Comparison of ENCODE assay signal across 8 mouse cellular contexts in the genomic region with DNA sequence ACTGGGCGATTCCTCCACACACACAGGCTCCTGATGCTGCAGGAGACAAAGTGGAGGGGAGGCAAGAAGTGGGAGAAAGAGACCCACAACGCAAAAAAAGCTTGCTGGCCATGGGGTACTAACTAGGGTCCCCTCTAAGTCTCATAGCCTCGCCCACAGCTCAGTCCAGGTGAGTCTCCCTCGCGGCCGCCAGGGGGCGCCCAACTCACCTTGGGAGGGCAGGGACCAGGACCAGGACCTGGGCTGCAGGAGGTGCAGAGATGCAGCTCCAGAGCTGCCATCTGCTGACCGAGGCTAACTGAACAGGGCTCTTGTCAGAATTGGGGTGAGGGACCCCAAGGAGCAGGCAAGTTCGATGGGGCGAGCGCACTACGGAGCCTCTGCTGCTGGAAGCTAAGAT. TPM values are rescaled to one million over a fixed set of nuclear protein-coding genes. Genes with fewer than 3 reads are reported as not detected.
DNase-seq lines count a peak whose midpoint lies in the region; ATAC-seq and TF ChIP-seq lines count a peak whose summit lies in the region.

No protein-coding gene starts in this region.

- intact Hi-C loops in gastrocnemius, adult 2 months (cut with DNase I): loop anchor here (1.0 kb wide), 1 partner anchor 88 kb away; no protein-coding TSS in a partner anchor

- H3K9ac ChIP-seq in kidney, embryonic 15.5 days: no peak overlapping the region
- H3K9ac ChIP-seq in lung, embryonic 16.5 days (ENCODE audit: low read length): no peak overlapping the region

- H3K4me1 ChIP-seq in kidney, embryonic 15.5 days: peaks cover 4% of the 10 kb centered on the region; the same call in 1 of the 2 replicates
- H3K4me1 ChIP-seq in lung, embryonic 16.5 days (replicated peaks; ENCODE audit: control insufficient read depth, insufficient read depth, low read length): no peaks in the 10 kb centered on the region

- 13% methylated on average over 12 of the region's 12 CpGs for WGBS in kidney, embryonic 15.5 days
- 11% methylated on average over 12 of the region's 12 CpGs for WGBS in lung, embryonic 16.5 days

- no peaks in the 10 kb centered on the region for H3K36me3 ChIP-seq in kidney, embryonic 15.5 days
- no peaks in the 10 kb centered on the region for H3K36me3 ChIP-seq in lung, embryonic 16.5 days (ENCODE audit: control insufficient read depth, insufficient read depth, low read length)

- TF ChIP-seq CTCF in gastrocnemius, adult 2 months (IDR thresholded peaks at IDR 0.05): peak; percentile 85

- no peak overlapping the region for H3K27ac ChIP-seq in gastrocnemius, adult 2 months
- no peak overlapping the region for H3K27ac ChIP-seq in kidney, embryonic 15.5 days
- no peak overlapping the region for H3K27ac ChIP-seq in lung, embryonic 16.5 days (ENCODE audit: low read length)

- DNase-seq in B cell, adult 2 months: peak; percentile 78 to 80
- peak; percentile 55 for DNase-seq in NIH3T3 (ENCODE audit: low read depth)
- DNase-seq in cerebellum, postnatal 10 days: peak; percentile 71 to 75
- peak; percentile 49 for DNase-seq in gastrocnemius, adult 2 months
- DNase-seq in retina, postnatal 1 day: peak; percentile 65
- DNase-seq in urinary bladder, postnatal 25 days (ENCODE audit: low spot score): peak; percentile 49

- peak; percentile 71; the same call in 1 of the 2 replicates for ATAC-seq in kidney, embryonic 15.5 days (replicated peaks; ENCODE audit: low FRiP score)
- peak; percentile 52 for ATAC-seq in lung, embryonic 16.5 days (ENCODE audit: low read depth)

- H3K4me2 ChIP-seq in kidney, embryonic 15.5 days: 0 out of 2 replicates have a peak overlapping the region, but pooled peaks have one; percentile 12
- H3K4me2 ChIP-seq in lung, embryonic 16.5 days (ENCODE audit: low read depth, low read length): no peak overlapping the region

- no peak overlapping the region for H3K4me3 ChIP-seq in gastrocnemius, adult 2 months
- H3K4me3 ChIP-seq in kidney, embryonic 15.5 days (replicated peaks): no peak overlapping the region
- no peak overlapping the region for H3K4me3 ChIP-seq in lung, embryonic 16.5 days (ENCODE audit: low read length)

- no peaks in the 10 kb centered on the region for H3K9me3 ChIP-seq in kidney, embryonic 15.5 days (replicated peaks)
- H3K9me3 ChIP-seq in lung, embryonic 16.5 days (ENCODE audit: control insufficient read depth, low read length): no peaks in the 10 kb centered on the region

- no peaks in the 10 kb centered on the region for H3K27me3 ChIP-seq in kidney, embryonic 15.5 days
- H3K27me3 ChIP-seq in lung, embryonic 16.5 days (ENCODE audit: control insufficient read depth, insufficient read depth, low read depth, low read length): no peaks in the 10 kb centered on the region

RNA-seq across cellular contexts. Expression of a gene that starts 24.4 kb away (rescaled TPM):
- total RNA-seq in gastrocnemius, adult 2 months (2021): not detected
- polyA plus RNA-seq in kidney, embryonic 15.5 days (2015; fragmentation: Nextera tagmentation; extraction: Ambion mirVana): not detected in 2 replicates
- not detected in 2 replicates for polyA plus RNA-seq in lung, embryonic 16.5 days (2015; fragmentation: Nextera tagmentation; extraction: Ambion mirVana)

RNA-seq across cellular contexts. Expression of a gene that starts 35.0 kb away (rescaled TPM):
- not detected for total RNA-seq in gastrocnemius, adult 2 months (2021)
- polyA plus RNA-seq in kidney, embryonic 15.5 days (2015; fragmentation: Nextera tagmentation; extraction: Ambion mirVana): 0.36 and 0.66 TPM in 2 replicates
- 0.29 and 0.33 TPM in 2 replicates for polyA plus RNA-seq in lung, embryonic 16.5 days (2015; fragmentation: Nextera tagmentation; extraction: Ambion mirVana)

RNA-seq across cellular contexts. Expression of a gene that starts 53.5 kb away (rescaled TPM):
- not detected for total RNA-seq in gastrocnemius, adult 2 months (2021)
- 0.68 and 0.80 TPM in 2 replicates for polyA plus RNA-seq in kidney, embryonic 15.5 days (2015; fragmentation: Nextera tagmentation; extraction: Ambion mirVana)
- 0.45 and 1.4 TPM in 2 replicates for polyA plus RNA-seq in lung, embryonic 16.5 days (2015; fragmentation: Nextera tagmentation; extraction: Ambion mirVana)
